Mouse (Mus musculus): ENCODE results near the gene Cldn6.

DNA sequence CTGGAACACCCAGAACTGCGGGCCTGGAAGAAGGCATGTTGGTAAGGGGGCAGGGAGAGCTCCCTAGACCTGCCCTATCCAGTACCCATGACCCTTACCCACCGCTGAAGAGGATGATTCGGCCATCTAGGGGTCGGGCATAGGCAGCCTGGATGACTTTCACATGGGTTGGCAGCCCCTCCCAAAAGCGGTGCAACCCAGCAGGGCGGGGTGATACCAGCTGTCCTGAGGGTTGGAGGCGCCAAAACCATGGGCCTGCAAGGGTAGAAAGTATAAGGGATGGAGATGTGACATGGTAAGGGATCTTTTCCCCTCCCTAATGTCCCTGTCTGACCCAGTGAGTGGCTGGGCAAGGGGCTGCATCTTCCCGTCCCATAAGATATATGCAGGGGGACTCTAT, 47.8 kb upstream of the Cldn6 start:
- TF ChIP-seq CTCF (IDR thresholded peaks at IDR 0.05; ENCODE audit: extremely low read depth, insufficient read length, insufficient replicate concordance, low read depth, low read length) = no peak
- no peak for TF ChIP-seq POLR2A (IDR thresholded peaks at IDR 0.05; ENCODE audit: low read depth, low read length)

All from small intestine, adult 2 months (tissue).